29 mouse cellular contexts compared by ENCODE assay signal in genomic region chr1:61175239-61175638, GRCm38 (mm10).
A peak's percentile ranks its signal among the peaks of the same experiment; 100 is the strongest.
DNase-seq lines count a peak whose midpoint lies in the region; ATAC-seq and TF ChIP-seq lines count a peak whose summit lies in the region.
"Had no signal": no experiment of that assay in that cellular context is flagged by ENCODE, and none has a peak within 500 bp of the region (broad histone marks: within the 10 kb centered on the region; RNA-seq: fewer than 3 reads in every experiment).

No protein-coding gene starts in this region.

- dilution Hi-C loops in CH12.LX (cut with MboI; ENCODE audit: extremely low pct_ligation_motif_present, extremely low pct_unique_long_range_greater_than_20kb, low sequenced_read_pairs) = no loop called here

- peak; percentile 68; the same call in 1 of the 2 replicates for ATAC-seq in forebrain, postnatal 0 days
- no peak; the same call in 1 of the 2 replicates for ATAC-seq in forebrain, embryonic 15.5 days (replicated peaks)
- no peak for ATAC-seq in Patski
- ATAC-seq: activated CD4-positive, CD25-positive, alpha-beta regulatory T cell, adult 4 months; hindbrain, embryonic 16.5 days; intestine, embryonic 15.5 days had no signal

- in situ Hi-C loops in CH12.LX (cut with MboI; ENCODE audit: low pct_ligation_motif_present, low pct_unique_long_range_greater_than_20kb, low sequenced_read_pairs) = no loop called here
- in situ Hi-C loops in Patski (cut with MboI; ENCODE audit: low pct_unique_long_range_greater_than_20kb) = loop anchor here (25.0 kb wide), 1 partner anchor 587 kb away; no protein-coding TSS in a partner anchor

- no peak overlapping the region for H3K4me3 ChIP-seq in forebrain, postnatal 0 days (ENCODE audit: low read depth, low read length)
- no peak overlapping the region for H3K4me3 ChIP-seq in forebrain, embryonic 15.5 days
- no peak overlapping the region for H3K4me3 ChIP-seq in CH12.LX (replicated peaks in 1 of 3; ENCODE audit: low read depth in 2 of 3, low read length in 2 of 3, poor library complexity in 1 of 3)
- H3K4me3 ChIP-seq in lung, adult 2 months (replicated peaks; ENCODE audit: extremely low read depth, low read depth, low read length) = no peak overlapping the region
- H3K4me3 ChIP-seq: embryonic facial prominence, embryonic 10.5 days; embryonic facial prominence, embryonic 13.5 days; erythroblast, embryonic 14.5 days; heart, embryonic 12.5 days; heart, embryonic 15.5 days; hindbrain, embryonic 10.5 days; hindbrain, embryonic 13.5 days; intestine, embryonic 15.5 days had no signal

- no peaks in the 10 kb centered on the region for H3K27me3 ChIP-seq in forebrain, postnatal 0 days (ENCODE audit: insufficient read depth, low read length)
- H3K27me3 ChIP-seq in forebrain, embryonic 15.5 days = no peaks in the 10 kb centered on the region
- no peaks in the 10 kb centered on the region for H3K27me3 ChIP-seq in CH12.LX (replicated peaks)
- no peaks in the 10 kb centered on the region for H3K27me3 ChIP-seq in Patski
- H3K27me3 ChIP-seq: heart, embryonic 12.5 days; heart, embryonic 15.5 days; intestine, embryonic 15.5 days had no signal

- TF ChIP-seq EP300 in CH12.LX (IDR thresholded peaks at IDR 0.05; ENCODE audit: low read length) = no peak

- TF ChIP-seq RAD21 in CH12.LX (IDR thresholded peaks at IDR 0.05; ENCODE audit: low read depth, low read length) = no peak

- no peak overlapping the region for H3K27ac ChIP-seq in forebrain, postnatal 0 days (ENCODE audit: low read depth, low read length)
- H3K27ac ChIP-seq in forebrain, embryonic 15.5 days (replicated peaks) = no peak overlapping the region
- H3K27ac ChIP-seq in CH12.LX (ENCODE audit: insufficient read depth, low read depth) = no peak overlapping the region
- H3K27ac ChIP-seq: embryonic facial prominence, embryonic 10.5 days; embryonic facial prominence, embryonic 13.5 days; heart, embryonic 15.5 days; hindbrain, embryonic 10.5 days; hindbrain, embryonic 13.5 days; intestine, embryonic 15.5 days had no signal

- TF ChIP-seq POLR2A in CH12.LX (IDR thresholded peaks at IDR 0.05; ENCODE audit: low read depth, low read length) = no peak
- no peak for TF ChIP-seq POLR2A in lung, adult 2 months (IDR thresholded peaks at IDR 0.05; ENCODE audit: borderline replicate concordance, extremely low read depth, low read depth, low read length)

- peaks cover 9% of the 10 kb centered on the region; the same call in 1 of the 2 replicates for H3K4me1 ChIP-seq in forebrain, postnatal 0 days (ENCODE audit: insufficient read depth)
- peaks cover 11% of the 10 kb centered on the region for H3K4me1 ChIP-seq in forebrain, embryonic 15.5 days
- H3K4me1 ChIP-seq in CH12.LX (ENCODE audit: control insufficient read depth in 1 of 2, insufficient read depth in 2 of 2) = peaks cover 0 to 3% of the 10 kb centered on the region in 2 experiments; a peak in 1 of 4 replicates
- H3K4me1 ChIP-seq in lung, adult 2 months (ENCODE audit: control insufficient read depth, insufficient read depth, low read length) = no peaks in the 10 kb centered on the region
- H3K4me1 ChIP-seq: heart, embryonic 12.5 days; heart, embryonic 15.5 days had no signal

- DNase-seq in forebrain, postnatal 0 days = peak; percentile 32
- DNase-seq in CH12.LX (ENCODE audit: extremely low read depth) (peak; percentile 3), Patski (ENCODE audit: low read depth, low spot score) (peak; percentile 6)
- no peak for DNase-seq in lung, adult 2 months
- no peak for DNase-seq in embryo, embryonic 10.5 days (ENCODE audit: low spot score)
- DNase-seq: adrenal gland, adult 8-10 months; adrenal gland, postnatal 25 days; cerebellum, adult 11 months; cerebellum, adult 2 months; cerebellum, adult 9-11 months; cerebellum, postnatal 25 days; embryo, embryonic 11 days; gastrocnemius, postnatal 25 days; heart, postnatal 10 days; heart, postnatal 36 days; kidney, adult 11 months; kidney, adult 8-10 months had no signal

- WGBS in forebrain, postnatal 0 days = 66% methylated on average over 2 of the region's 2 CpGs
- 75% methylated on average over 2 of the region's 2 CpGs for WGBS in forebrain, embryonic 15.5 days
- 76% methylated on average over 2 of the region's 2 CpGs for WGBS in lung, adult 2 months

- TF ChIP-seq CTCF in forebrain, postnatal 0 days (IDR thresholded peaks at IDR 0.05; ENCODE audit: low read depth) = no peak
- TF ChIP-seq CTCF in CH12.LX (conservative IDR thresholded peaks at IDR 0.05 in 1 of 2, IDR thresholded peaks at IDR 0.05 in 1 of 2; ENCODE audit: low read depth in 2 of 2, low read length in 2 of 2) (no peak), Patski (IDR thresholded peaks at IDR 0.05) (no peak)
- TF ChIP-seq CTCF in lung, adult 2 months (IDR thresholded peaks at IDR 0.05; ENCODE audit: insufficient read depth, low read length) = no peak

- POLR2A ChIA-PET in Patski (lab: Charles Lee) = no interaction called here

- H3K9me3 ChIP-seq in forebrain, postnatal 0 days (ENCODE audit: low read length) = no peaks in the 10 kb centered on the region
- H3K9me3 ChIP-seq in forebrain, embryonic 15.5 days = no peaks in the 10 kb centered on the region
- no peaks in the 10 kb centered on the region for H3K9me3 ChIP-seq in CH12.LX (replicated peaks; ENCODE audit: low read length)
- H3K9me3 ChIP-seq: embryonic facial prominence, embryonic 10.5 days; embryonic facial prominence, embryonic 13.5 days; G1E; heart, embryonic 12.5 days; heart, embryonic 15.5 days; hindbrain, embryonic 10.5 days; hindbrain, embryonic 13.5 days; intestine, embryonic 15.5 days had no signal

- CTCF ChIA-PET in Patski (lab: Charles Lee) = interaction anchor here (0.8 to 1.0 kb wide), 2 partner anchors 12 to 36 kb away, joined by 3 read pairs; no protein-coding TSS in a partner anchor

- H3K79me2 ChIP-seq in CH12.LX (replicated peaks; ENCODE audit: control insufficient read depth, extremely low read depth, insufficient read depth, poor library complexity, severe bottlenecking) = no peaks in the 10 kb centered on the region

- H3K36me3 ChIP-seq in forebrain, postnatal 0 days (ENCODE audit: insufficient read depth) = no peaks in the 10 kb centered on the region
- no peaks in the 10 kb centered on the region for H3K36me3 ChIP-seq in forebrain, embryonic 15.5 days
- no peaks in the 10 kb centered on the region for H3K36me3 ChIP-seq in CH12.LX (replicated peaks in 1 of 2; ENCODE audit: control insufficient read depth in 1 of 2, insufficient read depth in 1 of 2, low read length in 1 of 2)
- H3K36me3 ChIP-seq: embryonic facial prominence, embryonic 10.5 days; embryonic facial prominence, embryonic 13.5 days; G1E; heart, embryonic 12.5 days; heart, embryonic 15.5 days; hindbrain, embryonic 10.5 days; hindbrain, embryonic 13.5 days; intestine, embryonic 15.5 days had no signal

- no peak overlapping the region for H3K9ac ChIP-seq in forebrain, postnatal 0 days
- H3K9ac ChIP-seq in forebrain, embryonic 15.5 days (replicated peaks) = no peak overlapping the region
- no peak overlapping the region for H3K9ac ChIP-seq in CH12.LX (ENCODE audit: insufficient read depth, low read depth)
- H3K9ac ChIP-seq: embryonic facial prominence, embryonic 13.5 days; heart, embryonic 12.5 days; heart, embryonic 15.5 days; hindbrain, embryonic 13.5 days; intestine, embryonic 15.5 days had no signal

- H3K4me2 ChIP-seq in forebrain, postnatal 0 days (ENCODE audit: low read depth) = no peak overlapping the region
- no peak overlapping the region for H3K4me2 ChIP-seq in forebrain, embryonic 15.5 days (replicated peaks)
- no peak overlapping the region for H3K4me2 ChIP-seq in CH12.LX (ENCODE audit: insufficient read depth, low read depth, poor library complexity, severe bottlenecking)
- H3K4me2 ChIP-seq: embryonic facial prominence, embryonic 13.5 days; heart, embryonic 12.5 days; heart, embryonic 15.5 days; hindbrain, embryonic 13.5 days; intestine, embryonic 15.5 days had no signal

TF ChIP-seq in CH12.LX, 34 proteins besides CTCF, POLR2A, EP300 and RAD21:
- no peak for TF ChIP-seq TCF12 (IDR thresholded peaks at IDR 0.05; ENCODE audit: low read depth, low read length)
- TF ChIP-seq ZNF384 (IDR thresholded peaks at IDR 0.05; ENCODE audit: low read depth, low read length) = no peak

Comparison
In these comparisons a context has a peak if more than half of its experiments do, and no peak if none do; other contexts are left out.
1. DNase-seq: peak in forebrain, postnatal 0 days (single experiment), CH12.LX (single experiment) and Patski (single experiment); none in lung, adult 2 months (single experiment) and embryo, embryonic 10.5 days (single experiment).